In genomic region chr3:35933405-35933777, GRCm38 (mm10) we compare ENCODE assay signal across 8 mouse cellular contexts. TPM values are rescaled to one million over a fixed set of nuclear protein-coding genes. Genes with fewer than 3 reads are reported as not detected.
DNase-seq lines count a peak whose midpoint lies in the region; ATAC-seq and TF ChIP-seq lines count a peak whose summit lies in the region.

No protein-coding gene starts in this region.

- peak overlapping the region; percentile 97 for H3ac ChIP-seq in C2C12 (ENCODE audit: control insufficient read depth, insufficient read length, low read depth)

- peak overlapping the region; percentile 98 for H3K27ac ChIP-seq in limb, embryonic 10.5 days
- peak overlapping the region; percentile 97 for H3K27ac ChIP-seq in midbrain, embryonic 10.5 days (replicated peaks)

- peak overlapping the region; percentile 78 for H3K4me3 ChIP-seq in C2C12 (ENCODE audit: insufficient read depth, poor library complexity, severe bottlenecking)
- H3K4me3 ChIP-seq in limb, embryonic 10.5 days = peak overlapping the region; percentile 90
- H3K4me3 ChIP-seq in midbrain, embryonic 10.5 days = peak overlapping the region; percentile 89

- 0 out of 2 replicates have a peak, but pooled peaks have one; percentile 24 for ATAC-seq in frontal cortex, adult (ENCODE audit: low TSS enrichment)
- peak; percentile 66 for ATAC-seq in granulocyte monocyte progenitor cell, adult 5-6 weeks (replicated peaks; ENCODE audit: poor library complexity, severe bottlenecking)

- no peak for DNase-seq in frontal cortex, adult 2 months (ENCODE audit: extremely low spot score in 1 of 2, low spot score in 1 of 2)
- peak; percentile 30 for DNase-seq in cerebellum, adult 11-12 months
- peak; percentile 67 for DNase-seq in limb, embryonic 10.5 days (ENCODE audit: low spot score)
- DNase-seq in midbrain, embryonic 10.5 days (ENCODE audit: low spot score) = peak; percentile 59
- DNase-seq in testis, postnatal 10 days (ENCODE audit: low spot score) = peak; percentile 47

- peaks cover 48% of the 10 kb centered on the region for H3K79me3 ChIP-seq in C2C12 (ENCODE audit: low read depth)

- TF ChIP-seq CTCF in C2C12 (IDR thresholded peaks at IDR 0.05; ENCODE audit: control insufficient read depth, insufficient read depth, insufficient read length) = no peak

- WGBS in limb, embryonic 10.5 days = 2% methylated on average over 14 of the region's 14 CpGs
- WGBS in midbrain, embryonic 10.5 days = 1% methylated on average over 14 of the region's 14 CpGs

- H3K9me3 ChIP-seq in limb, embryonic 10.5 days (replicated peaks) = no peaks in the 10 kb centered on the region
- H3K9me3 ChIP-seq in midbrain, embryonic 10.5 days (replicated peaks) = no peaks in the 10 kb centered on the region

- peaks cover 60% of the 10 kb centered on the region for H3K79me2 ChIP-seq in C2C12 (ENCODE audit: control insufficient read depth, insufficient read depth)

- H3K36me3 ChIP-seq in C2C12 (ENCODE audit: control insufficient read depth, insufficient read depth) = peaks cover 15% of the 10 kb centered on the region
- H3K36me3 ChIP-seq in limb, embryonic 10.5 days = peaks cover 13% of the 10 kb centered on the region
- 0 out of 2 replicates have a peak, but pooled peaks cover 6% of the 10 kb centered on the region for H3K36me3 ChIP-seq in midbrain, embryonic 10.5 days

- H3K4me1 ChIP-seq in limb, embryonic 10.5 days = peaks cover 20% of the 10 kb centered on the region
- peaks cover 33% of the 10 kb centered on the region for H3K4me1 ChIP-seq in midbrain, embryonic 10.5 days

- no peaks in the 10 kb centered on the region for H3K27me3 ChIP-seq in C2C12 (ENCODE audit: control insufficient read depth, insufficient read depth, insufficient read length)
- H3K27me3 ChIP-seq in limb, embryonic 10.5 days (ENCODE audit: low read depth, poor library complexity, severe bottlenecking) = no peaks in the 10 kb centered on the region
- no peaks in the 10 kb centered on the region for H3K27me3 ChIP-seq in midbrain, embryonic 10.5 days (ENCODE audit: low read depth, poor library complexity, severe bottlenecking)

TF ChIP-seq in C2C12, 6 proteins besides CTCF, POLR2A, EP300 and RAD21:
- TF ChIP-seq FOSL1 (IDR thresholded peaks at IDR 0.05; ENCODE audit: insufficient read depth, low read length, poor library complexity, severe bottlenecking) (no peak), CEBPB (IDR thresholded peaks at IDR 0.05; ENCODE audit: low read depth) (no peak), USF1 (IDR thresholded peaks at IDR 0.05; ENCODE audit: low read depth) (peak; percentile 72), MYOD1 (IDR thresholded peaks at IDR 0.05; ENCODE audit: control insufficient read depth, insufficient read length, low read depth) (no peak), MAX (IDR thresholded peaks at IDR 0.05) (peak; percentile 81)

RNA-seq across cellular contexts. Expression of gene Dcun1d1, which starts 3.9 kb away (rescaled TPM):
- 38.9 and 40.7 TPM in 2 replicates for polyA plus RNA-seq in frontal cortex, adult 2 months (2012; rRNA removed)
- 13.2 TPM for polyA plus RNA-seq in C2C12 (2012; fragmentation: generic; extraction: Trizol)
- total RNA-seq in granulocyte monocyte progenitor cell, adult 5-6 weeks (2014; fragmentation: Nextera tagmentation) = 90.1 and 111 TPM in 2 replicates
- total RNA-seq in granulocyte monocyte progenitor cell, adult 5-6 weeks (2017) = 221 and 228 TPM in 2 replicates
- polyA plus RNA-seq in limb, embryonic 10.5 days (2016; fragmentation: Nextera tagmentation; extraction: Ambion mirVana) = 97.4 and 109 TPM in 2 replicates
- 106 and 110 TPM in 2 replicates for polyA plus RNA-seq in midbrain, embryonic 10.5 days (2016; fragmentation: Nextera tagmentation; extraction: Ambion mirVana)

Comparison
In these comparisons a context has a peak if more than half of its experiments do, and no peak if none do; other contexts are left out.
1. DNase-seq: peak in cerebellum, adult 11-12 months (single experiment), limb, embryonic 10.5 days (single experiment), midbrain, embryonic 10.5 days (single experiment) and testis, postnatal 10 days (single experiment); none in frontal cortex, adult 2 months (0 of 2).
2. Peak in every context shown above with its lines, with median percentiles within 50 percentile points of each other: H3K4me3 ChIP-seq.